Mouse (Mus musculus) brain, embryonic 14.5 days (tissue): ENCODE measurements at regions not wholly inside any gene's neighbourhood (a gene's known extent, or its start where the extent isn't known, plus 50 kb on each side); places are given as distances from the start of the nearest gene placed in this dataset.

Source experiments
- DNase-seq: peaks from one replicate; pipeline ENCODE4 v3.0.0-alpha.2; 2011; ENCODE audit warnings: low read depth
- CTCF ChIP-seq: fragments of 200-500 bp; IDR thresholded peaks from 2 replicates; pipeline ENCODE4 v1.5.1; 2012; ENCODE audit warnings: inconsistent platforms, mild to moderate bottlenecking, moderate library complexity, borderline replicate concordance; ENCODE audit not compliant: insufficient read depth, insufficient read length; ENCODE audit errors: extremely low read depth
- POLR2A ChIP-seq: fragments of 200-500 bp; IDR thresholded peaks from 2 replicates; pipeline ENCODE4 v1.6.1; 2012; ENCODE audit warnings: mild to moderate bottlenecking, inconsistent platforms, borderline replicate concordance; ENCODE audit not compliant: poor library complexity, insufficient read depth, insufficient read length, severe bottlenecking; ENCODE audit errors: extremely low read depth

DNA sequence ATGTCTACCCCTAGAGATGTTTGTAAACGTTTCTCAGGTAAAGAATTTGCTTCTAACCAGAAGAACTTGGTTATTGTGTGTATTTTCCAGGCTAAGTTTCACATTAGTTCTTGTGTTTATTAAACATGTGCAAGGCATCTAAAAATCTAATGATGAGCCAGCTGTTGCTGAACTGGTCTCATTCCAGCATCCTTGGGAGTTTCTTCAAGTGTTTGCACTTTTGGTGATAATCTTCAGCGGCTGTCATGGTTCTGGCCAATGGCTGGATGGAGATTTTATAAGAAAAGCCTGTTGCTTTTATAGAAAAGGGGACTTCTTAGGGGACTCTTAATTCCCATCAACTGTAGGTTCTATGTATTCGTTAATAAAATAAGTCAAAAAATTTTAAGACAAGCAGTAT lies 229.1 kb downstream of the Gm11146 start:
- no peak for DNase-seq
- TF ChIP-seq CTCF (no peak), POLR2A (no peak)

- no peak for DNase-seq
- no peak for TF ChIP-seq CTCF
- no peak for TF ChIP-seq POLR2A
These were observed 232.1 kb downstream of the Gm11146 start for GRCm38 (mm10) chr16:77369810-77370209.

DNA sequence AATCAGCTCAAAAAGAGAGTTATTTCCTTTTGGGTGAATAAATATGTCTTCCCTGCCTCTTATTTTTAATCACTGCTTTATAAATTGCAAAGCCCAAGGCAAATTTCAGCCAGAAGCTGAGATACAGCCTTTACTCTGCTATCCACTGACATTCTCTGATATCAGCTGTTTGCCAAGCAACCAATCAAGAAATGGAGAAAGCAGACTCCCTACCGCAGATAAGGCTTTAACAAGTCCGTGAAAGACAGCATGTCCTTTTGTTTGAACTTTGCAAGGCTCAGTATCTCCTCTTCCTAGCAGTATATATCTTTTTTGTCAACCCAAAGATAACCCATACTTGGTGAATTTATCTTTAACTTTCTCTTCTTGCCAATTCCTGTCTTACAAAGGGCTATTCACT lies 236.6 kb downstream of the Gm11146 start:
- no peak for DNase-seq
- no peak for TF ChIP-seq POLR2A
- no peak for TF ChIP-seq CTCF

GRCm38 (mm10) chr16:77364439-77364838 lies 237.5 kb downstream of the Gm11146 start:
- DNase-seq: no peak
- TF ChIP-seq POLR2A (no peak), CTCF (no peak)

DNA sequence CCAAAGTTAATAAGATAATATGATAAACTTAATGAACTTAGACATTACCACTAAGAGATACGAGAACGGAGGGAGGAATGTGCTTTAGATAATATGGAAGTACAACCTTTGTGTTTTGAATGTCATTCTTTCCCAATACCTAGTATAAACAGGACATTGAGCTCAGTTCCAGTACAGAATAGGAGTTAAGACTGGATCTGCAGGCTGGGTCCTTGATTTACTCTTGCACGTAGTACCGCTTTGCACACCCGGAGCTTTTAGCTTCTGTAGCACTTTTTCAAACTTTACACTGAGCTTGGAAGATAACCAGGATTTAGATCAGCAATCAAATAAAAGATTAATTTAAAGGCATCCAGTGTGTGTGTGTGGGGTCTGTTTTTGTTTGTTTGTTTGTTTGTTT lies 242.7 kb downstream of the Gm11146 start:
- TF ChIP-seq POLR2A: no peak
- no peak for TF ChIP-seq CTCF
- DNase-seq: no peak

- DNase-seq: no peak
- TF ChIP-seq CTCF (no peak), POLR2A (no peak)
These were observed 246.6 kb downstream of the Gm11146 start for GRCm38 (mm10) chr16:77355260-77355659.

DNA sequence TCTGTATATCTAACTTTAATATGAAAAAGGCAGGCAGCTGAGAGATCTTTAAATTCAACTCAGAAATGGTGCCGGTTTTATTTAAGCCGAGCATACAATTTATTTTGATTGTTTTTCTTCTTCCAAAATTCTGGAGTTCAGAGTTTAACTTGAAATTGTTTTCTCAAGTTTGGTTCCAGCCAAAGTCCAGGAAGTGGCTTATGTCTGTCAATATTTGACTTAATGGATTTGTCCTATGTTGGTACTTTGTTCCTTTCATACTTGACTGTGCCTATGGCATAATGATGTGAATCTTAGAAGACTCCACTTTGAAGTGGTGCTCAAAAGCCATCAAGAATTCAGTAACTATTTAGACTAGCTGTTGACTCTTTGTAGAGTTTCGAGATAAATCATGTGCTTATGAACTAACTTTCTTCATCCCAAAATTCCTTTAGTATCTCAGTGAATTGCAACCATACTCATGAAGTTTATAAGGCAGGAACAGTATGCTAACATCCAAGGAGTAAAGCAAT lies 247.6 kb downstream of the Gm11146 start:
- no peak for DNase-seq
- TF ChIP-seq CTCF (no peak), POLR2A (no peak)

- TF ChIP-seq POLR2A: no peak
- TF ChIP-seq CTCF: no peak
These were observed 255.8 kb downstream of the Gm11146 start for GRCm38 (mm10) chr16:77346128-77346527.

GRCm38 (mm10) chr16:77332285-77332684 lies 269.6 kb downstream of the Gm11146 start:
- TF ChIP-seq CTCF (no peak), POLR2A (no peak)
- DNase-seq: no peak

More at GRCm38 (mm10) chr16:77346128-77346527, 255.8 kb downstream of the Gm11146 start:
- no peak for DNase-seq

- TF ChIP-seq CTCF: no peak
- TF ChIP-seq POLR2A: 0 out of 2 replicates have a peak, but pooled peaks have one; percentile 8
- DNase-seq: peak; percentile 90
These were observed 270.9 kb downstream of the Gm11146 start for GRCm38 (mm10) chr16:77330996-77331395.

DNA sequence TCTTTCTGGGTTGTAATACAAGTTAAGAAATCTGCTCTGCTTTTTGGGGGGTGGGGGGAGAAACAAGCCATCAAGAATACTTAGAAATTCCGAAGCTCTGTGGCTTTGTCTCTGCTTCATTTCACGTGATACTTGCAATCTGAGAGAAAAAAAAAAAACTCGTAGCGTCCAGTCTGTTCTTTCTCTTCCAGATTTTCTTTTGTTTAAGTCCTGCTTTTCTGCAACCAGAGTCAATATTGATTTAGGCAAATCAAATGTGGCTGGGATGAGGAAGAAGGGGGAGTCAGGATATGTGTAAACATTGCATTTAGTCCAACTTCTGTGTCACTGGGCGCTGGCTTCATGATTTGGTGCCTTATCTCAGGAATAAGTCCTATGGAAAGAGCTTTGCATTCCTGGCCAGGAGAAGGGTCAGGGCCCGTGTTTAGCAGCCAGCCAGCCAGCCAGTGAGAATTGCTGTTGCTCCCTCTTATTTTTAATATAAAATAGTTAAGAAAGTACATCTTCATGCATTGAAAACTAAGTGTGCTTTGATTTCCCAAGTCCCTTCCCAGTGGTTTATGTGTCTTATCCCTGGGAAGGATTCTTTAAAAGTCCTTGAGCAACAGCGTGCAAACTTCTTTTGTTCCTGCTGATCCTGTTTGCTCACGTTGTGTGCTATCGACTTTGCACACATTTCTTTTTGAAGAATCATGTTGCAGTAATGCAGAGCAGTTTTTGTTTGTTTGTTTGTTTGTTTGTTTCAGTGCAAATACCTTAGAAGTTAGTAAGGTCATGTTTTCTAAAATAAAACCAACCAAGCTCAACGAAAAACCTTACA lies 272.0 kb downstream of the Gm11146 start:
- no peak for TF ChIP-seq CTCF
- TF ChIP-seq POLR2A: no peak

More for the DNA sequence above, 272.0 kb downstream of the Gm11146 start:
- peak; percentile 74 for DNase-seq
